In genomic region chr6:134700451-134701210, GRCm38 (mm10) we compare ENCODE assay signal across 7 mouse cellular contexts.
DNase-seq lines count a peak whose midpoint lies in the region.

No protein-coding gene starts in this region.

- H3K4me1 ChIP-seq in brown adipose tissue, adult 24 weeks (ENCODE audit: control insufficient read depth, insufficient read depth, insufficient read length, low read length), result peaks cover 7% of the 10 kb centered on the region

- DNase-seq in thymus, postnatal 0 days (ENCODE audit: low spot score), result peak; percentile 4
- no peak for DNase-seq in thymus, adult 18-20 months
- peak; percentile 46 for DNase-seq in kidney, adult 9 months
- peak; percentile 83 to 86 for DNase-seq in lung, postnatal 4 days
- no peak for DNase-seq in left cerebral cortex, adult 18-20 months (ENCODE audit: low spot score in 2 of 2)
- DNase-seq in frontal cortex, postnatal 25 days (ENCODE audit: low spot score in 2 of 2), result no peak

- H3K4me3 ChIP-seq in brown adipose tissue, adult 24 weeks (ENCODE audit: insufficient read depth, low read depth, low read length), result no peak overlapping the region

- H3K27ac ChIP-seq in brown adipose tissue, adult 24 weeks (replicated peaks; ENCODE audit: low read depth, low read length), result peak overlapping the region; percentile 41; the same call in 1 of the 2 replicates

Comparison
In these comparisons a context has a peak if more than half of its experiments do, and no peak if none do; other contexts are left out.
1. DNase-seq: peak in thymus, postnatal 0 days (single experiment), kidney, adult 9 months (single experiment) and lung, postnatal 4 days (2 of 2); none in thymus, adult 18-20 months (0 of 2), left cerebral cortex, adult 18-20 months (0 of 2) and frontal cortex, postnatal 25 days (0 of 2).